In the genomic region with DNA sequence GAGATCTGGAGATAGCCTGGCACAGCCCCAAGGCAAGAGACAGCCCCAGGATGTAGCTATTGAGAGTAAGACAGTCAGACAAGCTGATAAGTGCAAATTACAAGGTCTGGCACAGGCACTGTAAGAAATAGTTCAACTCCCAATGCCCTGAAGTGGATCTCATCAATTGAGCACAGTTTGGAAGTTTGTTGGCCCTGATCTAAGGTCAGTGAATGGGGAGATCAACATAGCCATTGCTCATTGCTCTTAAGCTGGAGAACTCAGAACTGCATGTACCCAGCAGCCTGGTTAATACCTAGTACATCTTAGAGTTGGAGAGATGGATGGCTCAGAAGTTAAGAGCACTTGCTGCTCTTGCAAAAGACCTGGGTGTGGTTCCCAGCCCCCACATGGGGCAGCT, we compare ENCODE assay signal across 14 mouse cellular contexts.
A peak's percentile ranks its signal among the peaks of the same experiment; 100 is the strongest.
DNase-seq lines count a peak whose midpoint lies in the region.
"Had no signal": no experiment of that assay in that cellular context is flagged by ENCODE, and none has a peak within 500 bp of the region (broad histone marks: within the 10 kb centered on the region; RNA-seq: fewer than 3 reads in every experiment).

No protein-coding gene starts in this region.

- peak; percentile 43 for DNase-seq in gastrocnemius, adult 18-20 months (ENCODE audit: low spot score)
- no peak for DNase-seq in gastrocnemius, postnatal 14 days
- peak; percentile 91 for DNase-seq in heart, adult 11 months
- DNase-seq in heart, postnatal 36 days, result no peak
- DNase-seq in testis, postnatal 14 days (ENCODE audit: low spot score), result peak; percentile 3
- DNase-seq in testis, postnatal 10 days (ENCODE audit: low spot score), result no peak
- DNase-seq: adrenal gland, adult 2 months; adrenal gland, postnatal 36 days; B cell, adult 2 months; cerebellum, adult 18-20 months; cerebellum, adult 9-10 months; cerebellum, postnatal 14 days; gastrocnemius, postnatal 10 days; kidney, adult 11 months had no signal

- intact Hi-C loops in gastrocnemius, postnatal 14 days (cut with DNase I; ENCODE audit: low total_unique reads), result no loop called here
- intact Hi-C loops in heart, postnatal 36 days (cut with DNase I), result no loop called here

Comparison
In these comparisons a context has a peak if more than half of its experiments do, and no peak if none do; other contexts are left out.
1. DNase-seq: peak in gastrocnemius, adult 18-20 months (single experiment), heart, adult 11 months (single experiment) and testis, postnatal 14 days (single experiment); none in gastrocnemius, postnatal 14 days (single experiment), heart, postnatal 36 days (0 of 2) and testis, postnatal 10 days (single experiment).